Mouse (Mus musculus) MEL-GATA-1-ER (cell line): Measurements from ENCODE around the gene Calr.

ENCODE experiments used
- DNase-seq: peaks from one replicate; pipeline ENCODE4 v3.0.0-alpha.2; 2012; ENCODE audit warnings: low read depth; ENCODE audit errors: extremely low read depth

Gene Calr

GRCm38 (mm10) chr8:84846722-84847572, at the start of gene Calr:
Gene Calr, minus strand, starts transcription at chr8:84846934.
- peak; percentile 100 for DNase-seq

GRCm38 (mm10) chr8:84895963-84896362, 49.2 kb upstream of the Calr start:
- no peak for DNase-seq

GRCm38 (mm10) chr8:84893709-84894134, 47.0 kb upstream of the Calr start, which contains the start of gene Gcdh:
Gene Gcdh, minus strand, starts transcription at chr8:84893921.
- DNase-seq: peak; percentile 96

- DNase-seq: no peak
These were observed 46.4 kb upstream of the Calr start for GRCm38 (mm10) chr8:84892993-84893708.

- no peak for DNase-seq
These were observed 42.4 kb upstream of the Calr start for GRCm38 (mm10) chr8:84889141-84889540.

- no peak for DNase-seq
These were observed 41.5 kb upstream of the Calr start for GRCm38 (mm10) chr8:84888280-84888679.

GRCm38 (mm10) chr8:84884728-84885127, 38.0 kb upstream of the Calr start:
- no peak for DNase-seq

- DNase-seq: no peak
These were observed 32.2 kb upstream of the Calr start for GRCm38 (mm10) chr8:84878915-84879314.

- no peak for DNase-seq
These were observed 30.7 kb upstream of the Calr start for GRCm38 (mm10) chr8:84877297-84878035.

GRCm38 (mm10) chr8:84874339-84874738, 27.6 kb upstream of the Calr start:
- no peak for DNase-seq

GRCm38 (mm10) chr8:84873016-84873415, 26.3 kb upstream of the Calr start:
- no peak for DNase-seq

- no peak for DNase-seq
These were observed 25.7 kb upstream of the Calr start for GRCm38 (mm10) chr8:84872309-84872965.

- DNase-seq: no peak
These were observed 24.9 kb upstream of the Calr start, which contains the start of gene Syce2 for GRCm38 (mm10) chr8:84871376-84872308. Gene Syce2, plus strand, starts transcription at chr8:84872111.

GRCm38 (mm10) chr8:84856864-84857441, 10.2 kb upstream of the Calr start, which contains the start of gene Farsa:
Gene Farsa, plus strand, starts transcription at chr8:84856989.
- peak; percentile 87 for DNase-seq

GRCm38 (mm10) chr8:84856434-84856833, 9.7 kb upstream of the Calr start:
- no peak for DNase-seq

GRCm38 (mm10) chr8:84847684-84848435, 1.1 kb upstream of the Calr start:
- peak; percentile 87 for DNase-seq

- DNase-seq: no peak
These were observed 526 bp downstream of the Calr start for GRCm38 (mm10) chr8:84846094-84846721.

- DNase-seq: no peak
These were observed 1.2 kb downstream of the Calr start for GRCm38 (mm10) chr8:84845355-84846093.
